Mouse (Mus musculus): Measurements from ENCODE around the gene Mettl24. TPM values are rescaled to one million over a fixed set of nuclear protein-coding genes. Genes with fewer than 3 reads are reported as not detected.

Gene Mettl24
- total and polyA plus RNA-seq, 3 experiments: not detected

GRCm38 (mm10) chr10:40644456-40644855 lies 38.6 kb upstream of the Mettl24 start:
- TF ChIP-seq TBP (IDR thresholded peaks at IDR 0.05; ENCODE audit: low read depth, low read length) (no peak), ZMIZ1 (IDR thresholded peaks at IDR 0.05; ENCODE audit: low read depth, low read length) (no peak), E2F4 (IDR thresholded peaks at IDR 0.05; ENCODE audit: borderline replicate concordance, low read depth, low read length) (no peak), MYC (IDR thresholded peaks at IDR 0.05; ENCODE audit: low read depth, low read length) (no peak), HCFC1 (IDR thresholded peaks at IDR 0.05; ENCODE audit: low read depth, low read length) (no peak), MAX (IDR thresholded peaks at IDR 0.05; ENCODE audit: low read length) (no peak), NELFE (IDR thresholded peaks at IDR 0.05; ENCODE audit: low read depth, low read length) (no peak)
- no peak overlapping the region for H3K4me3 ChIP-seq (ENCODE audit: control insufficient read depth in 1 of 2, insufficient read depth in 1 of 2, low read depth in 2 of 2, low read length in 2 of 2)
- no peaks in the 10 kb centered on the region for H3K36me3 ChIP-seq (ENCODE audit: control insufficient read depth in 1 of 2, insufficient read depth in 2 of 2, low read length in 2 of 2)
- no peak overlapping the region for H3K9ac ChIP-seq (ENCODE audit: control insufficient read depth, low read depth, low read length, poor library complexity, severe bottlenecking)
- DNase-seq (ENCODE audit: low read depth, low spot score): no peak
- H3K79me2 ChIP-seq (ENCODE audit: control insufficient read depth, insufficient read depth, low read length, poor library complexity): no peaks in the 10 kb centered on the region
- H3K27ac ChIP-seq (ENCODE audit: control insufficient read depth, low read depth, low read length): no peak overlapping the region
- no peaks in the 10 kb centered on the region for H3K27me3 ChIP-seq (ENCODE audit: control insufficient read depth in 1 of 2, insufficient read depth in 2 of 2, low read length in 2 of 2)
- H3K9me3 ChIP-seq (replicated peaks; ENCODE audit: insufficient read depth, low read length): no peaks in the 10 kb centered on the region
- H3K4me1 ChIP-seq (ENCODE audit: control insufficient read depth in 1 of 2, insufficient read depth in 2 of 2, low read length in 2 of 2): no peaks in the 10 kb centered on the region; a peak in 1 of 4 replicates

GRCm38 (mm10) chr10:40645346-40645745 lies 37.7 kb upstream of the Mettl24 start:
- TF ChIP-seq MAZ (IDR thresholded peaks at IDR 0.05; ENCODE audit: low read depth, low read length) (no peak), MXI1 (IDR thresholded peaks at IDR 0.05; ENCODE audit: low read depth, low read length) (no peak), TCF12 (IDR thresholded peaks at IDR 0.05; ENCODE audit: low read depth, low read length) (no peak), ZKSCAN1 (IDR thresholded peaks at IDR 0.05; ENCODE audit: low read depth, low read length) (no peak)
- H3K27ac ChIP-seq (ENCODE audit: control insufficient read depth, low read depth, low read length): no peak overlapping the region
- H3K4me1 ChIP-seq (ENCODE audit: control insufficient read depth in 1 of 2, insufficient read depth in 2 of 2, low read length in 2 of 2): no peaks in the 10 kb centered on the region; a peak in 1 of 4 replicates
- no peaks in the 10 kb centered on the region for H3K9me3 ChIP-seq (replicated peaks; ENCODE audit: insufficient read depth, low read length)
- no peaks in the 10 kb centered on the region for H3K79me2 ChIP-seq (ENCODE audit: control insufficient read depth, insufficient read depth, low read length, poor library complexity)
- no peak overlapping the region for H3K4me3 ChIP-seq (ENCODE audit: control insufficient read depth in 1 of 2, insufficient read depth in 1 of 2, low read depth in 2 of 2, low read length in 2 of 2)
- no peak overlapping the region for H3K9ac ChIP-seq (ENCODE audit: control insufficient read depth, low read depth, low read length, poor library complexity, severe bottlenecking)
- DNase-seq (ENCODE audit: low read depth, low spot score): no peak
- no peaks in the 10 kb centered on the region for H3K36me3 ChIP-seq (ENCODE audit: control insufficient read depth in 1 of 2, insufficient read depth in 2 of 2, low read length in 2 of 2)
- H3K27me3 ChIP-seq (ENCODE audit: control insufficient read depth in 1 of 2, insufficient read depth in 2 of 2, low read length in 2 of 2): no peaks in the 10 kb centered on the region

GRCm38 (mm10) chr10:40648776-40649175 lies 34.3 kb upstream of the Mettl24 start:
- H3K27ac ChIP-seq (ENCODE audit: control insufficient read depth, low read depth, low read length): no peak overlapping the region
- no peak for DNase-seq (ENCODE audit: low read depth, low spot score)
- no peaks in the 10 kb centered on the region for H3K79me2 ChIP-seq (ENCODE audit: control insufficient read depth, insufficient read depth, low read length, poor library complexity)
- H3K36me3 ChIP-seq (ENCODE audit: control insufficient read depth in 1 of 2, insufficient read depth in 2 of 2, low read length in 2 of 2): no peaks in the 10 kb centered on the region
- no peaks in the 10 kb centered on the region; a peak in 1 of 4 replicates for H3K27me3 ChIP-seq (ENCODE audit: control insufficient read depth in 1 of 2, insufficient read depth in 2 of 2, low read length in 2 of 2)
- TF ChIP-seq UBTF (IDR thresholded peaks at IDR 0.05; ENCODE audit: borderline replicate concordance, insufficient read depth, low read depth, low read length): no peak
- no peak for TF ChIP-seq POLR2A (IDR thresholded peaks at IDR 0.05; ENCODE audit: control insufficient read depth in 1 of 2, insufficient read depth in 1 of 2, low read depth in 1 of 2, low read length in 2 of 2, poor library complexity in 1 of 2)
- no peak for TF ChIP-seq MAFK (IDR thresholded peaks at IDR 0.05; ENCODE audit: borderline replicate concordance, low read depth, low read length)
- no peak for TF ChIP-seq NRF1 (IDR thresholded peaks at IDR 0.05; ENCODE audit: insufficient read depth, low read depth, low read length, poor library complexity, severe bottlenecking)
- no peak for TF ChIP-seq POLR2AphosphoS2 (IDR thresholded peaks at IDR 0.05; ENCODE audit: low read length)
- no peak for TF ChIP-seq CHD2 (IDR thresholded peaks at IDR 0.05; ENCODE audit: low read length)
- TF ChIP-seq MAX (IDR thresholded peaks at IDR 0.05; ENCODE audit: low read length): no peak
- no peak for TF ChIP-seq GATA1 (IDR thresholded peaks at IDR 0.05; ENCODE audit: low read depth, low read length)
- no peak for TF ChIP-seq SMC3 (IDR thresholded peaks at IDR 0.05; ENCODE audit: low read depth, low read length)
- no peak for TF ChIP-seq NELFE (IDR thresholded peaks at IDR 0.05; ENCODE audit: low read depth, low read length)
- H3K9ac ChIP-seq (ENCODE audit: control insufficient read depth, low read depth, low read length, poor library complexity, severe bottlenecking): no peak overlapping the region
- H3K9me3 ChIP-seq (replicated peaks; ENCODE audit: insufficient read depth, low read length): no peaks in the 10 kb centered on the region
- no peaks in the 10 kb centered on the region; a peak in 1 of 4 replicates for H3K4me1 ChIP-seq (ENCODE audit: control insufficient read depth in 1 of 2, insufficient read depth in 2 of 2, low read length in 2 of 2)
- H3K4me3 ChIP-seq (ENCODE audit: control insufficient read depth in 1 of 2, insufficient read depth in 1 of 2, low read depth in 2 of 2, low read length in 2 of 2): no peak overlapping the region

Data from MEL (cell line).